14 mouse cellular contexts compared by ENCODE assay signal in genomic region chr12:29599916-29600315, GRCm38 (mm10).
DNase-seq lines count a peak whose midpoint lies in the region; ATAC-seq and TF ChIP-seq lines count a peak whose summit lies in the region.
"Had no signal": no experiment of that assay in that cellular context is flagged by ENCODE, and none has a peak within 500 bp of the region (broad histone marks: within the 10 kb centered on the region; RNA-seq: fewer than 3 reads in every experiment).

No protein-coding gene starts in this region.

- no peak for ATAC-seq in neural tube, embryonic 15.5 days (ENCODE audit: low FRiP score)

- no peak for DNase-seq in gastrocnemius, adult 2 months
- DNase-seq in gastrocnemius, postnatal 4 days (ENCODE audit: low spot score in 2 of 2): no peak
- peak; percentile 21 for DNase-seq in left cerebral cortex, postnatal 4 days
- no peak for DNase-seq in left cerebral cortex, adult 9 months (ENCODE audit: low spot score in 2 of 2)
- DNase-seq in brain, adult 2 months (ENCODE audit: low read depth, low spot score): peak; percentile 66
- no peak for DNase-seq in urinary bladder, adult 2 months (ENCODE audit: low spot score)
- no peak for DNase-seq in MN1 (ENCODE audit: low spot score)
- DNase-seq: kidney, postnatal 25 days; layer of hippocampus, postnatal 36 days; right cerebral cortex, postnatal 4 days had no signal

- no peak overlapping the region for H3K9ac ChIP-seq in neural tube, embryonic 15.5 days (replicated peaks)
- H3K9ac ChIP-seq: lung, embryonic 15.5 days; neural tube, embryonic 12.5 days had no signal

- no peak overlapping the region for H3K4me3 ChIP-seq in gastrocnemius, adult 2 months
- H3K4me3 ChIP-seq in neural tube, embryonic 15.5 days (replicated peaks): no peak overlapping the region
- H3K4me3 ChIP-seq: lung, embryonic 15.5 days; midbrain, embryonic 10.5 days; neural tube, embryonic 12.5 days had no signal

- peak; percentile 15; the same call in 1 of the 2 replicates for TF ChIP-seq CTCF in gastrocnemius, adult 2 months (IDR thresholded peaks at IDR 0.05)

- 58% methylated on average over 6 of the region's 6 CpGs for WGBS in neural tube, embryonic 15.5 days

- H3K27ac ChIP-seq in gastrocnemius, adult 2 months: no peak overlapping the region
- H3K27ac ChIP-seq in neural tube, embryonic 15.5 days (replicated peaks): peak overlapping the region; percentile 54; the same call in 1 of the 2 replicates
- H3K27ac ChIP-seq: lung, embryonic 15.5 days; midbrain, embryonic 10.5 days; neural tube, embryonic 12.5 days had no signal

- H3K27me3 ChIP-seq in neural tube, embryonic 15.5 days (replicated peaks): no peaks in the 10 kb centered on the region
- H3K27me3 ChIP-seq: lung, embryonic 15.5 days; neural tube, embryonic 12.5 days had no signal

- intact Hi-C loops in gastrocnemius, adult 2 months (cut with DNase I): no loop called here
- intact Hi-C loops in left cerebral cortex, postnatal 4 days (cut with DNase I): no loop called here

- peaks cover 16% of the 10 kb centered on the region for H3K4me1 ChIP-seq in neural tube, embryonic 15.5 days
- H3K4me1 ChIP-seq: lung, embryonic 15.5 days; midbrain, embryonic 10.5 days had no signal

- H3K4me2 ChIP-seq in neural tube, embryonic 15.5 days: no peak overlapping the region
- H3K4me2 ChIP-seq: lung, embryonic 15.5 days; neural tube, embryonic 12.5 days had no signal

- no peaks in the 10 kb centered on the region for H3K9me3 ChIP-seq in neural tube, embryonic 15.5 days (replicated peaks)
- H3K9me3 ChIP-seq: lung, embryonic 15.5 days; midbrain, embryonic 10.5 days; neural tube, embryonic 12.5 days had no signal

- H3K36me3 ChIP-seq in neural tube, embryonic 15.5 days: no peaks in the 10 kb centered on the region; the same call in 1 of the 2 replicates
- H3K36me3 ChIP-seq: lung, embryonic 15.5 days; midbrain, embryonic 10.5 days; neural tube, embryonic 12.5 days had no signal

Comparison
In these comparisons a context has a peak if more than half of its experiments do, and no peak if none do; other contexts are left out.
1. DNase-seq: peak in left cerebral cortex, postnatal 4 days (single experiment) and brain, adult 2 months (single experiment); none in gastrocnemius, adult 2 months (single experiment), gastrocnemius, postnatal 4 days (0 of 2), left cerebral cortex, adult 9 months (0 of 2), urinary bladder, adult 2 months (single experiment) and MN1 (single experiment).